Mouse (Mus musculus) neutrophil, adult 5-6 weeks (primary cell): ENCODE measurements around the gene Armcx4. TPM values are rescaled to one million over a fixed set of nuclear protein-coding genes. Genes with fewer than 3 reads are reported as not detected.
"Not testable (repeated sequence)": the region's sequence is repeated elsewhere in the genome, so short reads cannot be mapped to it uniquely, and the experiment has no call there.

Experiments
- ATAC-seq: fragments of 151-379, 151-347 bp; 2 replicates; pipeline ENCODE4 v1.8.0; 2017; ENCODE audit warnings: mild to moderate bottlenecking, moderate TSS enrichment; ENCODE audit not compliant: insufficient number of reproducible peaks, poor library complexity, low FRiP score, severe bottlenecking; ENCODE audit errors: extremely low read depth
- total RNA-seq: library from RNA; stranded (forward); fragments of 200-1000 nt; gene quantifications from 2 replicates; pipeline ENCODE4 v1.2.3, GENCODE M21; 2017

The Armcx4 gene
- total RNA-seq, result 0.25 and 0.35 TPM in 2 replicates

DNA sequence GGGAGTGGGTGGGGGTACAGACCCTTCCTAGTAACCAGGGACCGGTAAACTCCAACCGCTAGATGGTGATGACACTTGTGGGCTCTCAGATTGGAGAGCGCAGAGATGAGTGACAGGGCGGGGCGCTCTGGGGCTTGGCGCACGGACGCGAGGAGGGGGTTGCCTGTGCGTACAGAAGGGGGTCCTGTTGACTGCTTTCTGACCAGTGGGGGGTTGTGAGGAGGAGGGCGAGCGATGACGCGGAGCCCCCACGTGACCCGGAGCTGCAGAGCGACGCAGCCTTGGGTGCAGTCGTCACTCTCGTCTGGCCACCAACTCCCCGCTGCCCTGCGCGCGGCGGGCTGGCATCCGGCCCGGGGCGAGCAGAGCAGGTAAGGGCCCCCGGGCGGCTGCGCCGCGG is at the start of gene Armcx4:
Armcx4 (plus strand) TSS at position 253 of the 400 bp plus-strand sequence.
- no peak for ATAC-seq

DNA sequence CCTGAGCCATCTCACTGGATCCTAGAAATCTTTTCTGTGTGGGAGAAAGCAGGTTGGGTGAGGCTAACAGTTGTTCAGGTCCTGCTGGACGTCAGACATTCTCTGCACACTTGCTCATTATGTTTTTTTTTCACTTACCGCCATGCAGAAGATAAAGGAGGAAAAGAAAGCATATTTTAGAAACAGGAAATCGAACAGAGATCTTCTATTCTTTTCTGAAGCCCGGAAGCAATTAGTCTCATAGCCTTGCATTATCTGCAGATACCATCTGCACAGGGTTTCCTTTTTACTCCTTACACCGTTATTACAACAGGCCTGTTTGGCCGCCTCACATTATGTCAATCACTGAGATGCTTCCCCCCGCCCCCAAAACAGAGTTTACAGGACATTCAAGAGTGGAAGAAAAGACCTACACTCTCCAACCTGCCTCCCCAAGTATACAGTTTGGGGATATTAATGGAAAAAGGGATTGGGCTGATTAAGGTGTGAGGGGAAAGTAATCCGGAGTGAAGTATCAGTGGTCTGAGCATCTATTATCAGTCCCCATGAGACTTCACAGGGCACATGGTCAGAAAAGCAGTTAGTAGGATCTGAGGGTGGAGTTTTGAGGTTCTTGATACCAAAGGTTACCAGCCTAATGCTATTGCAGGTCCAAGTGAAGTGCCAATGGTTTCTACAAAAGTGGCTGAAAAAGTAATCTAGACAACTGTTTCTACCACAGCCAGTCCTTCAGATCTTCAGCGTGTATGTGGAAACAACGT is 45.1 kb upstream of the Armcx4 start:
- no peak for ATAC-seq

DNA sequence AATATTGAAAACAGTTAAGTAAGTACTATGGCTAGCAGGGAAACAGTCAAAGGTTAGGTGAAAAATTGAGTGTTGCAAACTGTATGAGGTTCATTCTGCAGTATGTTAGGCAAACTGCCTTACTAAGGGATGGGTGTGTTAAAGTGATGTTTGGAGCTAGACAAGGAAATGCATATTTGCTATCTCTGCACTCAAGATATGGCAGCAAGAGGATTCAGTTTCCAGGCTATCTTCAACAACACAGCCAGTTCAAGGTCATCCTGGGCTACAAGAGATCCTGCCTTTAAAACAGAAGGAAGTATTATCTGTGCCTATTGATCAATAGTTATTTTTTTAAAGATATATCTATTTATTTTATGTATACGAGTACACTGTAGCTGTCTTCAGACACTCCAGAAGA is 40.0 kb upstream of the Armcx4 start:
- no peak for ATAC-seq

DNA sequence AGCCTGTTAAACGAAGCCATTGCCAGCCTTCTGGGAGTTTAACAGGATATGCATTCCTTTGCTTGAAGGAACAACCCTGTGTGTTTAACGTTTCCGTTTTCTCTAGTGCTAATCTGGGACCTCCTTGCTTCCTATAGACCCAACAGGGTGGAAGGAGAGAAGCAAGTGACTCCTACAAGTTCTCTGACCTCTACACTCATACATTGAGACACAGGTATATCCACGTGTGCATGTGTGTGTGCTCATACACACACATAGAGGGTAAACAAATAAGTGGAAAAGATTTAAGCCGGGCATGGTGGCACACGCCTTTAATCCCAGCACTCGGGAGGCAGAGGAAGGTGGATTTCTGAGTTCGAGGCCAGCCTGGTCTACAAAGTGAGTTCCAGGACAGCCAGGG is 38.9 kb upstream of the Armcx4 start:
- no peak for ATAC-seq

DNA sequence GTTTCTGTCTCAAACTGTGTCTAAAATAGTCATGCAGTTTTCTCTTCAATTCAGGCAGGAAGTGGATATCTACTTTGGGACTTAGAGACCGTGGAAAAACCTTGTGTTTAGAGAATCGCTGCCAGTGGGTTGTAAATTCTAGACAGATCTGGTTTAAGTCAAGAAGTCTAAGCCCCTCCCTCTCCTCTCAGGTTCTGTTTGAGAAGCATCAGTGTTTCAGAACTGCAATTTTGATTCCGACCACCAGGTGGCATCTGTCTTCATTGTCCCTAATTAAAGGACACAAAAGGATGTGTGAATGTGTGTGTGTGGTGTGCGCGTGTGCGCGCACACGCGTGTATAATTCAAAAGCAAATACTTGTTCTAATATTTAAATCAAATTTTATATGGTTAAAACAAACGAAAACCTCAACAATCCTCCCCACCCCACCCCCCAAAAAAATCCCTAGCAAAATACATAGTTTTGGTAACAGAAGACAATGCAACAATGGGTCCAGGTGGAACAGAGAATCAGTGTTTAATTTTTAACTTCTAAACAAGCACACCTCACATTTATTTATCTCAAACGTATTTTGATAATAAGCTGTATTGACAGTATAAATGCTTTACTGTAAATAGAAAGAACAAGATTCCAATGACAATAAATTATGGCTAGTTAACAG is 38.2 kb upstream of the Armcx4 start:
- peak; percentile 79 for ATAC-seq

DNA sequence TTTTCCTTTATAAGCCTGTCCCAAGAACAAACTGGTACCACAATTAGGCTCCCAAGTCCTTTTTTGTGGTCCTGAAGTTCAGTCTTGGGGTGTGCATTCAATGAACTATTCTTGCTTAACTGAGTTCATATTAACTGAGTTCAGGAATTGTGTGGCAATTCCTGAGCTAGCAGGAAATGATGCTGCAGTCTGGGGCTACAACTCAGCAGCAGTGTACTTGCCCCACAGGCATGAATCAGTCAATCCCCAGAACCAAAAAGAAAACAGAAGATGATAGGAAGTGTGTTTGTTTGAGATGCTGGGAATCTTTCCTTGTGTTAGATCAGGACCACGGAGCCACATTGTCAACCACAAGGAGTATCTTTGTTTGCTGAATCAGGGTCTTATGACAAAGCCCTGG is 34.3 kb upstream of the Armcx4 start:
- no peak for ATAC-seq

DNA sequence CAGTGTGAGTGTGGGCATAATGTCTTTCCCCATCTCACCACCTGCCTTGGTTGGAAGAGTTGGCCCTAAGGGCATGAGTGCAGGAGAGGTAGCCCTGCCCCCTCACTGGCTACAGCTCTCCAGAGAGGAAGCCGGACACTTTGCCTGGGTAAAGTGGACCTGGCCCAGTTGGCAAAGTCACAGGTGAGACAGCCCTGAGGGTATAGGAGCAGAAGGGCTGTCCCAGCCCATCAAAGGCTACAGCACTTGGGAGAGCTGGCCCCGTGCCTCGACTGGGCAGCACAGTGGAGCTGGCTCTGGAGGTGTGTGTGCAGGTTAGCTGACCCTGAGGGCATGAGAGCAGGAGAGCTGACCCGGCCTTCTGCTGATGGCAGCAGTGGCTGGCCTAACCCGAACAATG is 24.7 kb upstream of the Armcx4 start:
- ATAC-seq, result no peak

DNA sequence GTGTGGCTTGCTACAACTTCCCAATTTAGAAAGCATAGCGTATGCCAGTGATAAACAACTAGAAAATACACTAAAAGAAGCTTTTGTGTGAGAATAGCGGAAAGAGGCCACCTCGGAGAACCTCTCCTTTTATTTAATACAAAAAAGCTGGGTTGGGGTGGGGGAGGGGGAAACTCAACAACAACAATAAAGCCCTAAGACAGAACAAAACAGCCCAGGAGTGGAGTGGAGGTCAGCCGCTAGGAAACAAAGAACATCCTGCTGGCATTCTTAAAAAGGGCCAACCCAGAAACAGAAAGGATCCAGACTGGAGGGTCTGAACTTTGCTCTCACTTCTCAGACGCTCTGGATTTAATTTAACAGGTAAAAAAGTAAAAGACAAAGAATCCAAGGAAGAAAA is 11.3 kb upstream of the Armcx4 start:
- no peak for ATAC-seq

DNA sequence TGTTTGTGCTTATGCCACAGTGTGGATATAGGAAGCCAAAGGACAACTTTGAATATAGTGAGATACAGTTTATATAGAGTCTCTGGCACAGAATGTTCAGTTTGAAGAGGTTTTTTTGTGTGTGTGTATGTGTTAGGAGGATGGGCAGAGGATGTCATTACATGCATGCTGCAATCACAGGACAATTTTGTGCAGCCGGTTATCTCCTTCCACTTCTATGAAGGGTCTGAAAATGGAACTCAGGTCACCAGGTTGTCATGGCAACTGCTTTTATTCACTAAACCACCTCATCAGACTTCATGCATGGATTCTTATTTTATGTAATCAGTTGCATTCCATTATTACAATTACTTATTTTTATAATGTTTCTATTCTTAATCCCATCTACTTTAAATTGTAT is 10.4 kb upstream of the Armcx4 start:
- ATAC-seq, result no peak

DNA sequence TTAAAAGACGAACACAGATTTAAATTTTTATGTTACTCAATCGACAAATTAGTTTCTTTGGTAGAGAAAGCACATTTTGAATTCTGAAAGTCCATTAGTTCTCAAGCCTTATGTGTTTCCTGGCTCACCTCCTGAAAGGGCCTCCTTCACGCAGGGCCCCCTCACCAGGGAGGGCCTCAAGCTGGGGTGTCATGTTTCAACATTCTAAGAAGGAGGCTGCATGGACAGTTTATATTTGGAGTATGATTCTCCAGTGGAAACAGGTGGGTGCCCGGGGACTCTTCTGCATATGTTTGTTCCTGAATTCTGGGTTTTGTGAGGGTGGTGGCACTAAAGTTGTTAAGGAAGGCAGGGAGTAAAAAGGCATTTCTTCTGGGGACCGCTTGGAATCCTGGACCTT is 1.4 kb upstream of the Armcx4 start:
- no peak for ATAC-seq

DNA sequence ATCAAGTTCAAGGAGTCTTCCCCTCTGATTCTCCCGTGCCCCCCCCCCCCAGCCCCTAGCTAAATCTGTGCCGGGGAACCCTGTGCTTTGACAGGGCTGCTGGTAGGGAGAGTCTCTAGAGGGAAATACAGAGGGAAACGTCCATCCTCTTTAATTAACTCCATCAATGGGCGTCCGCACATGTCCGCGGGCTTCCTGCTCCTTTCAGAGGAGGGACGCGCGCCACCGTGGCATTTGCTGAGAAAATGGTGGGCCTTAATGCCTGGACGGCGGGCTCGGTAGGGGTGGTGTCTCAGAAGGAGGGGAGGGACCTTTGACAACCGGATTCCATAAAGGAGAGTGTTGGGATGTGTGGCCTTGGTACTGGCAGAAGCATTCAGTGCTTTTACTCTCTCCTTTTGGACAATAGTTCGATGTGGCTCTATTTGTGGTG is 436 bp downstream of the Armcx4 start:
- no peak for ATAC-seq

DNA sequence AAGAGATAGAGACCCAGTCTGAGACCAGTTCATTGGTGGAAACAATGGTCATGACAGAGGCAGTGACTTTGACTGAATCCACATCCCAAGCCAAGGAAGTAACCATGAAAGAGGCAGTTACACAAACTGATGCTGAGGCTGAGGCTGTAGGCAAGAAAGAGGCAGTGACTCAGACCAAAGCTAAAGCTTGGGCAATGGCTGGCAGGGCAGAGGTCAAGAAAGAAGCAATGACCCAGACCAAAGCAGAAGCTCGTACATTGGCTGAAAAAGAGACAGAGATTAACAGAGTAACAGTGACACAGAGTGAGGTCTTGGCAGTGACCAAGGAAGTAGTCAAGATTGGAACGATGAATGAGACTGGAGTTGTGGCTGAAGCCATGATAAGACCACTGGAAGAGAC is 3.4 kb downstream of the Armcx4 start:
- 0 out of 2 replicates have a peak, but pooled peaks have one; percentile 16 for ATAC-seq

DNA sequence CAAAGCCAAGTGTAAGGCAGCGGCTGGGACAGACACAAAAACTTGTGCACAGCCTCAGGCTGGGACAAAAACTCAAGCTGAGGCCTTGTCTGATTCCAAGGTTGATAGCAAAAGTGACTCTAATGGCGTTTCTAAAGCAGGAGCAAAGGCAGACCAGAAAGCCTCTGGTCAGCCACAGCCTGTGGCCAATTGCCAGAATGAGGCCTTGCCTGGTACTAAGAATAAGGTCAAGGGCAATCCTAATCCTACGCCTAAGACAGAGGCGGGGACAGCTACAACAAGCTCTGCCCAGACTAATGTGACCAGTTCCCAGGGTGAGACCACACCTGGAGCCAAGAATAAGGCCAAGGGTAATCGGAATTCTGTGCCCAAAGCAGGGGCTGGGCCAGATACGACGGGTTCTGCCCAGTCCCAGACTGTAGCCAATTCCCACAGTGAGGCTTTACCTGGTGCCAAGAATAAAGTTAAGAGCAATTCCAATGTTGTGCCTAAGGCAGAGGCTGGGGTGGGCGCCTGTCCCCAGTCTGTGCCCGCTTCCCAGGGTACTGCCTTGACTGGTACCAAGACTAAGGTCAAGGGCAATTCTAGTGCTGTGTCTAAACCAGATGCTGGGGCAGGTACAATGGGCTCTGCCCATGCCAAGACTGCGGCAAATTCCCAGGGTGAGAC is 4.7 kb downstream of the Armcx4 start:
- no peak for ATAC-seq

DNA sequence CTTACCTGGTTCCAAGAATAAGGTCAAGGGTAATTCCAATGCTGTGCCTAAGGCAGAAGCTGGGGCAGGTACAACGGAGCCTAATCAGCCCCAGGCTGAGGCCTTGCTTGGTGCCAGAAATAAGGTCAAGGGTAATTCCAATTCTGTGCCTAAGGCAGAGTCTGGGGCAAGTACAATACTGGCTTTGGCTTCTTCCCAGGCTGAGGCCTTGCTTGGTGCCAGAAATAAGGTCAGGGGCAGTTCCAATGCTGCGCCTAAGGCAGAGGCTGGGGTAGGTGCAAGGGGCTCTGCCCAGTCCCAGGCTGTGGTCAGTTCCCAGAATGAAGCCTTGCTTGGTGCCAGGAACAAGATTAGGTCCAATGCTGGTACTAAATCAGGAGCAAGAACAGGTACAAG is 5.2 kb downstream of the Armcx4 start:
- ATAC-seq, result no peak

DNA sequence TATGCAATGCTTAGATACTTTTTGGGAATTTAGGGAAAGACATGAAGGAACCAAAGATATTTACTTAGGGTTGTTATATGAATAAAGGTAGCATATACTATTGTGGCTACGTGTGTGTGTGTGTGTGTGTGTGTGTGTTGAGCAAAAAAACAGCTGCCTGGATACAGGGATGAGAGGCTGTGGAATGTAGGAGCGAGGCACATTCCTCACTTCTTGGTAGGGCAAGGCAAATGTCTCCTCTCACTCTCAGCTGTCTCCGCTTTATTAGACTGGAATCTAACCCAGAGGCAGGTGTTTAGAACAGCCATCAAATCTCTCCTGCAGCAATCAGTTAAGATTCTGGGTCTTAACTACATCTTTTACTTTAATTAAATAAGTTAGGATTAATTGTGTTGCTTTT is 30.5 kb downstream of the Armcx4 start:
- no peak for ATAC-seq

DNA sequence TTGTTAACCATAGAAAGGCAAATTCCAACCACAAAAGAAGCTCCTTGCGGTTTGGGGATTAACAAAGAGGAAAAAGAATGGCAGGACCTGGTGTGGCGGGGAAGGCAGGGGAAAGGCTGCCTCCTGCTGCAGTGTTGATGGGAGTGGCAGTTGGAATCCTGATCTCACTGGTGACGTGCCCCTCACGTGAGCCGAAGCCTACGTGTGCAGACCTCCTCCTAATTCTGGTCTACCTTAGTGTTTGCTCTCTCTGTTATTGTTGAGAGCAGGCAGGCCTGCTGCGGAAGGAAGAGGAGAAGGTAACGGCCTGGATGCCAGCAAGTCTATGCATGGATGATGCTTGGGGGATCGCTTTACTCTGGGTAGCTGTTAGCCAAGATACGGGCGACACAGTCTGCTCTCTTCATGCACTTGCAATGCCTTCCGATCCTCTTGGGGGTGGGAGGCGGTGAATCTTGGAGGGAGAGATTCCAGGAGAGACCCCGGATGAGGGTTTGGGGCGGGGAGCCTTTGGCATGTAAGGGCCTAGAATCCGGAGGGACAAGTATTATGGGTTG is 31.5 kb downstream of the Armcx4 start, which contains the start of gene Armcx1:
Armcx1 (plus strand) TSS at position 212 of the 557 bp plus-strand sequence.
- ATAC-seq, result no peak

DNA sequence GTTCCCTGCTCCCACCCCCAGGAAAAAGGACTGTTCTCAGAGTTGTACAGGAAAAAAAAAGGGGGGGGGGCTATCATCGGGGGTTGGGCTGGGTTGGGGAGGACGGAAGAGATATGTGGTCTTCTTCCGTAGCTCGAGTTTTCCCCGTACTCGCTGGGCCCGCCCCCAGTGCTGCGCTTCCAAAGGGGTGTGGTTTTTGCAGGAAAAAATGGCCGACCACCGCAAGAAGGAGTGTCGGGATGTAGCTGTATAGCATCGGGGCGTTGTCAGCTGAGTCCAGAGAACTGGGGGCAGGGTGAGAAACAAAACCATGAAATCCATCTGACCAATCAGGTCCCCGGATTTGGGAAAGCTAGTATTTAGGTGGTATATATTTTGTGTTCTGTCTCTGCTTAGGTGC is 32.2 kb downstream of the Armcx4 start:
- no peak for ATAC-seq

DNA sequence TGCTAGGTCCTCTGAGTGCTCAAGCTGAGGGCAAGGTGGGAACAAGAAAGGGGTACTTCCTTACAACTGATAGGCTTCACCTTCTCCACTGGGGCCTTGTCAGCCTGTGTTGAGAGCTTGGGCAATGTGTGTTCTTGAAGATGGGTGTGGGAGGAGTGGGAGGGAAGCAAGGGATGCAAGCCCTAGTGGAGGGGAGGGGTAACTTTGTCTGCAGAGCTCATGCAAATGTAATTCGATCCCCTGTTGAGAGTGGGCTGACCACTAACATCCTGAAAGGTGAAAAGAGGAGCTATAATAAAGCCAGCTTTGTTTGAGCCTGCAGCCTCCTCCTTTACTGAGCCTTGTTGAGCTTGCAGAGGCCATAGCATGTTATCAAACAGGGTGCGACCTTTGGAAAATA is 37.4 kb downstream of the Armcx4 start:
- ATAC-seq, result not testable (repeated sequence)

DNA sequence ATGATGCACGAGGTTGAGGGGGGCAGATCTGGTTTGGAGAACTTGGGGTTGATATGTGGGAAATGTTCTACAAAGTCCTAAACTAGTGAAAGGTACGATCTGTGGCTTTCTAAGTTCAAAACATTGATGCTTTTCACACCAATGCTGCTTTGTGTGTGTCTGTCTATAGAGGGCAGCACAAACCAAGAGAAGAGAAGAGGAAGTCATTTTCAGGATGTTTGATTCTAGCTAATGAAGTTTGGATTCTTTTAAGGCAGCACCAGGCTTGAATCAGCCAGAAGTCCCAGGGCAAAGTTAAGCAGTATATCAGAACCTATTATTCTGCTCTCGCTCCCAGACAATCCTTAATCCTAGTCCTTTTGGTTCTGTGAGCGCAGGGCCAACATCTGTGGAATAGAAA is 43.5 kb downstream of the Armcx4 start:
- peak; percentile 56 for ATAC-seq

DNA sequence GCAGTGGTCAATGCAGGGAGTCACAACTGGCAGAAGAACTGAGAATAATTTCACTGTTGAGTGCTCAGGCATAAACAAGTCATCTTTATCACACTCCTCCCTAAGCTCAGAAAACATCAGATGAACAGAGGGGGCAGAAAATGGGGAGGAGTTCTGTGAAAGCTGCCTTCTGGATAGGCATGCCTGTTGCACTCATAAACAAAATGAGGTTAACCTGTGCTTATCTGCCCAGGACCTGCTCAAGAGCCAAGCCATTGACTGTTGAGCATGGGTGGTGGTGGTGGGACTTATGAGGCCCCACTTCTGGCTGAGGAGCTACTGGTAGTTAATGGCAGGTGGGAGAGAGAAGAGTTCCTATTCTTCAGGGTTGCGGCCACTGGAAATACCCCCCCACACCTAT is 51.5 kb downstream of the Armcx4 start:
- ATAC-seq, result no peak
